Mouse (Mus musculus): ENCODE data around the gene Uevld. TPM values are rescaled to one million over a fixed set of nuclear protein-coding genes. Genes with fewer than 3 reads are reported as not detected.
"Not testable (repeated sequence)": the region's sequence is repeated elsewhere in the genome, so short reads cannot be mapped to it uniquely, and the experiment has no call there.

Gene Uevld
- polyA plus RNA-seq, 1 experiment from 2014 or later: 11.0 TPM

GRCm38 (mm10) chr7:46928291-46928690 is 30.0 kb downstream of the Uevld start:
- no peak for ATAC-seq (ENCODE audit: low FRiP score, low TSS enrichment)
- Histone ChIP-seq H3K27ac (ENCODE audit: low read length) (no peak overlapping the region), H3K27me3 (ENCODE audit: insufficient read depth, low read length) (no peaks in the 10 kb centered on the region), H3K4me1 (ENCODE audit: insufficient read depth, low read length) (no peaks in the 10 kb centered on the region), H3K9me3 (ENCODE audit: low read length) (no peaks in the 10 kb centered on the region), H3K4me3 (ENCODE audit: low read length) (no peak overlapping the region), H3K9ac (replicated peaks; ENCODE audit: low read length) (no peak overlapping the region), H3K36me3 (ENCODE audit: insufficient read depth, low read length) (peaks cover 18% of the 10 kb centered on the region), H3K4me2 (replicated peaks; ENCODE audit: low read depth, low read length) (no peak overlapping the region)
- WGBS: 93% methylated on average over 5 of the region's 5 CpGs

- WGBS: 61% methylated on average over 4 of the region's 4 CpGs
- no peak for ATAC-seq (ENCODE audit: low FRiP score, low TSS enrichment)
These were observed 36.3 kb downstream of the Uevld start for GRCm38 (mm10) chr7:46922075-46922474.

GRCm38 (mm10) chr7:46919551-46920176 is 38.7 kb downstream of the Uevld start, which contains the start of gene Tsg101:
TSS of gene Tsg101 (minus strand) at chr7:46919969.
- under 1% methylated on average over 61 of the region's 75 CpGs for WGBS
- Histone ChIP-seq H3K36me3 (ENCODE audit: insufficient read depth, low read length) (no peaks in the 10 kb centered on the region), H3K4me2 (replicated peaks; ENCODE audit: low read depth, low read length) (peak within 1 kb of the TSS; percentile 73), H3K9ac (replicated peaks; ENCODE audit: low read length) (peak within 1 kb of the TSS; percentile 96), H3K4me1 (ENCODE audit: insufficient read depth, low read length) (peaks cover 19% of the 10 kb centered on the region), H3K27ac (ENCODE audit: low read length) (peak within 1 kb of the TSS; percentile 97), H3K4me3 (ENCODE audit: low read length) (peak within 1 kb of the TSS; percentile 81), H3K27me3 (ENCODE audit: insufficient read depth, low read length) (no peaks in the 10 kb centered on the region), H3K9me3 (ENCODE audit: low read length) (no peaks in the 10 kb centered on the region)
- ATAC-seq (ENCODE audit: low FRiP score, low TSS enrichment): peak; percentile 96

More at GRCm38 (mm10) chr7:46922075-46922474, 36.3 kb downstream of the Uevld start:
- Histone ChIP-seq H3K9ac (replicated peaks; ENCODE audit: low read length) (no peak overlapping the region), H3K4me1 (ENCODE audit: insufficient read depth, low read length) (peaks cover 19% of the 10 kb centered on the region), H3K9me3 (ENCODE audit: low read length) (no peaks in the 10 kb centered on the region), H3K4me3 (ENCODE audit: low read length) (no peak overlapping the region), H3K27ac (ENCODE audit: low read length) (no peak overlapping the region), H3K4me2 (replicated peaks; ENCODE audit: low read depth, low read length) (no peak overlapping the region), H3K27me3 (ENCODE audit: insufficient read depth, low read length) (no peaks in the 10 kb centered on the region), H3K36me3 (ENCODE audit: insufficient read depth, low read length) (no peaks in the 10 kb centered on the region)

GRCm38 (mm10) chr7:46918678-46919371 is 39.5 kb downstream of the Uevld start:
- Histone ChIP-seq H3K36me3 (ENCODE audit: insufficient read depth, low read length) (no peaks in the 10 kb centered on the region), H3K4me1 (ENCODE audit: insufficient read depth, low read length) (peaks cover 19% of the 10 kb centered on the region), H3K4me3 (ENCODE audit: low read length) (peak overlapping the region; percentile 81), H3K9me3 (ENCODE audit: low read length) (no peaks in the 10 kb centered on the region), H3K27ac (ENCODE audit: low read length) (peak overlapping the region; percentile 97; the same call in 1 of the 2 replicates), H3K4me2 (replicated peaks; ENCODE audit: low read depth, low read length) (peak overlapping the region; percentile 73), H3K9ac (replicated peaks; ENCODE audit: low read length) (peak overlapping the region; percentile 96), H3K27me3 (ENCODE audit: insufficient read depth, low read length) (no peaks in the 10 kb centered on the region)
- ATAC-seq (ENCODE audit: low FRiP score, low TSS enrichment): no peak
- WGBS: 11% methylated on average over 13 of the region's 13 CpGs

- H3K27me3 ChIP-seq (ENCODE audit: insufficient read depth, low read length): no peaks in the 10 kb centered on the region
- no peak overlapping the region for H3K27ac ChIP-seq (ENCODE audit: low read length)
- H3K9me3 ChIP-seq (ENCODE audit: low read length): no peaks in the 10 kb centered on the region
- H3K4me3 ChIP-seq (ENCODE audit: low read length): no peak overlapping the region
- no peak for ATAC-seq (ENCODE audit: low FRiP score, low TSS enrichment)
- H3K36me3 ChIP-seq (ENCODE audit: insufficient read depth, low read length): peaks cover 12% of the 10 kb centered on the region
- no peak overlapping the region for H3K4me2 ChIP-seq (replicated peaks; ENCODE audit: low read depth, low read length)
- WGBS: 88% methylated on average over 3 of the region's 3 CpGs
- peaks cover 19% of the 10 kb centered on the region for H3K4me1 ChIP-seq (ENCODE audit: insufficient read depth, low read length)
- no peak overlapping the region for H3K9ac ChIP-seq (replicated peaks; ENCODE audit: low read length)
These were observed 42.0 kb downstream of the Uevld start for GRCm38 (mm10) chr7:46916376-46916775.

- no peaks in the 10 kb centered on the region for H3K4me1 ChIP-seq (ENCODE audit: insufficient read depth, low read length)
- no peak overlapping the region for H3K27ac ChIP-seq (ENCODE audit: low read length)
- H3K9me3 ChIP-seq (ENCODE audit: low read length): no peaks in the 10 kb centered on the region
- no peak overlapping the region for H3K4me3 ChIP-seq (ENCODE audit: low read length)
- peaks cover 56% of the 10 kb centered on the region for H3K36me3 ChIP-seq (ENCODE audit: insufficient read depth, low read length)
- 95% methylated on average over 3 of the region's 3 CpGs for WGBS
- H3K27me3 ChIP-seq (ENCODE audit: insufficient read depth, low read length): no peaks in the 10 kb centered on the region
- no peak overlapping the region for H3K9ac ChIP-seq (replicated peaks; ENCODE audit: low read length)
- H3K4me2 ChIP-seq (replicated peaks; ENCODE audit: low read depth, low read length): no peak overlapping the region
- ATAC-seq (ENCODE audit: low FRiP score, low TSS enrichment): no peak
These were observed 47.1 kb downstream of the Uevld start for GRCm38 (mm10) chr7:46911250-46911649.

GRCm38 (mm10) chr7:46899343-46899742 is 59.0 kb downstream of the Uevld start:
- H3K27ac ChIP-seq (ENCODE audit: low read length): no peak overlapping the region

GRCm38 (mm10) chr7:46895511-46895910 is 62.8 kb downstream of the Uevld start:
- 93% methylated on average over 3 of the region's 3 CpGs for WGBS
- no peaks in the 10 kb centered on the region for H3K9me3 ChIP-seq (ENCODE audit: low read length)
- no peak for ATAC-seq (ENCODE audit: low FRiP score, low TSS enrichment)
- H3K4me1 ChIP-seq (ENCODE audit: insufficient read depth, low read length): no peaks in the 10 kb centered on the region
- H3K27me3 ChIP-seq (ENCODE audit: insufficient read depth, low read length): no peaks in the 10 kb centered on the region
- no peak overlapping the region for H3K4me3 ChIP-seq (ENCODE audit: low read length)
- H3K9ac ChIP-seq (replicated peaks; ENCODE audit: low read length): no peak overlapping the region
- H3K4me2 ChIP-seq (replicated peaks; ENCODE audit: low read depth, low read length): no peak overlapping the region
- peaks cover 68% of the 10 kb centered on the region for H3K36me3 ChIP-seq (ENCODE audit: insufficient read depth, low read length)
- H3K27ac ChIP-seq (ENCODE audit: low read length): no peak overlapping the region

More at GRCm38 (mm10) chr7:46899343-46899742, 59.0 kb downstream of the Uevld start:
- no peak for ATAC-seq (ENCODE audit: low FRiP score, low TSS enrichment)
- Histone ChIP-seq H3K9me3 (ENCODE audit: low read length) (no peaks in the 10 kb centered on the region), H3K9ac (replicated peaks; ENCODE audit: low read length) (no peak overlapping the region), H3K4me3 (ENCODE audit: low read length) (no peak overlapping the region), H3K4me2 (replicated peaks; ENCODE audit: low read depth, low read length) (no peak overlapping the region), H3K4me1 (ENCODE audit: insufficient read depth, low read length) (no peaks in the 10 kb centered on the region), H3K27me3 (ENCODE audit: insufficient read depth, low read length) (no peaks in the 10 kb centered on the region), H3K36me3 (ENCODE audit: insufficient read depth, low read length) (peaks cover 52% of the 10 kb centered on the region)
- 91% methylated on average over 3 of the region's 3 CpGs for WGBS

GRCm38 (mm10) chr7:46883304-46883703 is 75.0 kb downstream of the Uevld start:
- Histone ChIP-seq H3K27me3 (ENCODE audit: insufficient read depth, low read length) (no peaks in the 10 kb centered on the region), H3K9ac (replicated peaks; ENCODE audit: low read length) (no peak overlapping the region), H3K9me3 (ENCODE audit: low read length) (no peaks in the 10 kb centered on the region), H3K27ac (ENCODE audit: low read length) (no peak overlapping the region), H3K4me2 (replicated peaks; ENCODE audit: low read depth, low read length) (no peak overlapping the region), H3K4me1 (ENCODE audit: insufficient read depth, low read length) (no peaks in the 10 kb centered on the region), H3K36me3 (ENCODE audit: insufficient read depth, low read length) (peaks cover 39% of the 10 kb centered on the region), H3K4me3 (ENCODE audit: low read length) (no peak overlapping the region)
- 92% methylated on average over 3 of the region's 3 CpGs for WGBS
- ATAC-seq (ENCODE audit: low FRiP score, low TSS enrichment): no peak

GRCm38 (mm10) chr7:46881941-46882340 is 76.4 kb downstream of the Uevld start:
- not testable (repeated sequence) for H3K4me2 ChIP-seq (replicated peaks; ENCODE audit: low read depth, low read length); H3K4me1 ChIP-seq (ENCODE audit: insufficient read depth, low read length); H3K27me3 ChIP-seq (ENCODE audit: insufficient read depth, low read length); ATAC-seq (ENCODE audit: low FRiP score, low TSS enrichment); H3K9me3 ChIP-seq (ENCODE audit: low read length); H3K9ac ChIP-seq (replicated peaks; ENCODE audit: low read length); H3K27ac ChIP-seq (ENCODE audit: low read length); H3K4me3 ChIP-seq (ENCODE audit: low read length)
- 86% methylated on average over 7 of the region's 8 CpGs for WGBS
- H3K36me3 ChIP-seq (ENCODE audit: insufficient read depth, low read length): peaks cover 25% of the 10 kb centered on the region

Measured in kidney, embryonic 16.5 days (tissue).